Mouse (Mus musculus) CD4-positive, CD25-positive, alpha-beta regulatory T cell, adult 2 months (primary cell): ENCODE results near the gene Chd1.

Experiments used
- DNase-seq: peaks from one replicate; pipeline ENCODE4 v3.0.0-alpha.2; 2012; ENCODE audit warnings: low read depth, low spot score

Gene Chd1

GRCm38 (mm10) chr17:15704475-15705300 is at the start of gene Chd1:
Chd1 (plus strand) TSS chr17:15704967.
- DNase-seq = peak; percentile 96

- no peak for DNase-seq
Measured at GRCm38 (mm10) chr17:15656881-15657607, 47.7 kb upstream of the Chd1 start.

GRCm38 (mm10) chr17:15672870-15673269 is 31.9 kb upstream of the Chd1 start:
- no peak for DNase-seq

DNA sequence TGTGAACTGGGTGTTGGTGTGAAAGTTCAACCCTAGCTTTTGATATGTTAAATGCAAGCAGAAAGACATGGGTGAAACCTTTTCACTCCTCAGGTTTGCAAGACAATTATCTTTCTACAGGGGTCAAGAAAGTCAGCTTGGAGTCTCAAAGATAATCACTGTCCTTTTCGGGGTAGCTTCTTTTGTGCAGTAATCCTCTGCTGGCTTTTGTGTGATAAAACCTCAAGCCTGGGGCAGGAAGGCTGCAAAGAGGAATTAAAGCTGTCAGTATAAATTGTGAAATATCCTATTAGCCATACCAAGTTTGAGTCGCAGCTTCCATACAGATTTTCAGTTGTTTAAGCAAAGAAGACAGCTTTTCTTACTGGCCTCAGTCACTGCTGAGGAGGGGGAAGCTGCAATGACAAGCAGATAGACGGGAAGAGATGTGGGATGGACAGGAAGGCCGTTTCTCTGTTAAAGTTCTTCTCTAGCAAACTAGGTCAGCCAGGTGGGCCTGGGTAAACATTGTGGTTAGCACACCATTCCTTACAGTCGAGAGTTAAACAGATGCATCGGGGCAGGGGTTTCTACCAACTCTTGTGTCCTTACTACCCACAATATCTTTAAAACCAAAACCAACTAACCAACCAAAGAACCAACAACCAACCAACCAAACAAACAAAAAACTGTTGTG is 26.7 kb upstream of the Chd1 start:
- no peak for DNase-seq

DNA sequence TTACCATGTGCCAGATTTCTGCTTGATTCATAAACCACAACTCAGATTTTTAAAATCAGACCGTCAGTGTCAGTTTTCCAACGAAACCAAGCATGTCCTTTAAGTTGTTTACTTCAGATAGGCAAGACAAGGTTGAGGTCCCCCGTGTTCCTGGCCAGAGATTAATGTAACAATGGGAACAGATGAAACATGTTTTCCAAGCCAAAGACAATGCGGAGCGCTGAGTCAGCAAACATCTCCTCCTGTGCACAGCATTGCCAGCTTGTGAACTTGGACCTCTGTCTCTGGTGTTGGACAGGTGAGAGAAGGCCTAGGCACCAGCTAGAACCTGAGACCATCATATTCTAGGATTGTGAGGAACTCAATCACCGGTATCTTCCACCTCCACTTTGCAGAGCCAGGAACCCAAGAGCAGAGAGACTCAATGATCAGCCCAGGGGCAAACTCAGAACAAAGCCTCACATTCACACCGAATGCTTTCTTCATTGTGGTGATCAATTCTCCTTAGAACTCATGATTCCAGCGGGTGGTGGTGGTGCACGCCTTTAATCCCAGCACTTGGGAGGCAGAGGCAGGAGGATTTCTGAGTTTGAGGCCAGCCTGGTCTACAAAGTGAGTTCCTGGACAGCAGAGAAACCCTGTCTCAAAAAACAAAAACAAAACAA is 24.7 kb upstream of the Chd1 start:
- no peak for DNase-seq

DNA sequence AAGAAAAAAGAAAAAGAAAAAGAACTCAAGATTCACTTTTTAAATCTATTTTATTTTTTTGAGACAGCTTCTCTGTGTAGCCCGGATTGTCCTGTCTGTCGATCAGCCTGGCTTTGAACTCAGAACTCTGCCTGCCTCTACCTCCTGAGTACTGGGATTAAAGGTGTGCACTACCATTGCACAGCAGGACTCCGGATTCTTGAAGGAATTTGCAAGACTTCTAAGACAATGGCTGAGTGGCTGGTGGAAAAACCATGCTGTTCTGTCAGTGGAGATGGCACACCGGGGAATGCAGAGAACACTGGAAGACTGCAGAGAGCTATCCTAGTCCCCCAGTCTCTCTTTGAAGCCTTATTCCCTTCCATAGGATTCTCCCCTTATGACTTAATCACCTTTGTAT is 24.1 kb upstream of the Chd1 start:
- no peak for DNase-seq

DNA sequence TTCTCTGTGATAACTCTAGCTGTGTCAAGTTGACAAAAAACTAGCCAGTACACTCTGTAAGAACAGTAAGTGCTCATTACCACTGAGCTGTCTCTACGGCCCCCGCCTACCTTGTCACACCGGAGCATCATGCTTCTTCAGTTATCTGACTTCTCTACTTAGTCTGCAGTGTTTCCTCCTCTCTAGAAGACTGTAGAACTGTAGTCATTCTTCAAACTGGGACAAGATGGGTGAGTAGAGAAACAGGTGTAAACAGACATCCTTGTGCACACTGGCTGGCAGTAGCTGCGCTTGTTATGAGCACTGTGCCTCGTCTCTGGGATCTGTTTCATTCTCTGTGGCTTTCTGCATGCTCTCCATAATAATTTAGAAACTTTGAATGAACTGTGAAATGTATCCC is 18.4 kb upstream of the Chd1 start:
- no peak for DNase-seq

DNA sequence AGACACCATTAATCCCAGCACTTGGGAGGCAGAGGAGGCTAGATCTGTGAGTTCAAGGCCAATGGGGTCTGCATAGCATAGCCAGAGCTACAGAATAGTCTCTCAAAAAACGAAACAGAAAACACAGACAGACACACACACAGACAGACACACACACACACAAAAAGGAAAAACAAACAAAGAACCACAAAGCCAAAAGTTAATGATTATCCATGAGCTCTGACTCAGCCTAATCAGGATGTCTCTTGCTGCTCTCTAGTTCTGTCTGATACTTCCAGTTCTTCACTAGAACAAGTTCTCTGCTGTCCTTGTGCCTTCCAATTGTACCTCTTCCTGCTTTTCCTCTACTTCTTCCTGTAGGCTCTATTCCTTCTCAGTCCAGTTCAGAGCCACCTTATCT is 14.5 kb upstream of the Chd1 start:
- no peak for DNase-seq

DNA sequence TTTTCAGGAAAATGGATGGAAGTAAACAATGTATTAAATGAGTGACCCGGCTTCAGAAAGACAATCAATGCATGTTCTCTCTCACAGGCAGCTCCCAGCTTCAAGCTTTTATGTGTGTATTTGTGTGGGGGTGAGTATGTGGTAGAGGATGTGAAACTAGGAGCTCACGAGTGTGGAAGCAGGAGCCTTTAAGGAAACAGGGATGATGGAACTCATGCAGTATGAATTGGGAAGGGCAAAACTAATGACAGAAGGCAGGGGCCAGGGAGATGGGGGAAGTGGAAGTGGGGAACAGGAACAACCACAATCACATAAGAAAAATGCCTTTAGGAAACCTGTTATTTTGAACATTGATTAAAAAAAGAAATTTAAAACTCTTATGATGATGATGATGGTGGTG is 9.2 kb upstream of the Chd1 start:
- no peak for DNase-seq

GRCm38 (mm10) chr17:15698956-15699355 is 5.8 kb upstream of the Chd1 start:
- DNase-seq = no peak

DNA sequence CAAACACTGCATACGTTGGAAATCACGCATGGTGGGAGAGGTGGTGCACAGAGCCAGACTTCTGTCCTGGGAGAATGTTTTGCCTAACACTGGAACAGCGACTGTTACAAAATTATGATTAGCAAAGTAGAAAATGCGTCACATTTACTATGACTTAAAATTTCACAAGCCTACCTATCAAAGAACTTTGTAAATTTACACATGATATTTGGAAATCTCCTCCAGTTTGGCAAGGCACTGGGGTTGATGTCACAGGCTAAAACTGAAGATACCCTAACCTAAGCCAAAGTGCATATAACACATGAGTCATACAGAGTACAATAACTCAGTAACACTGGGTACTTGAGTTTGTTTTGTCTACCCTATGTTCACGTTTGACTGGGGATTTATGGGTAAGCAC is 3.3 kb upstream of the Chd1 start:
- DNase-seq = no peak

- no peak for DNase-seq
Measured at GRCm38 (mm10) chr17:15704158-15704474, 651 bp upstream of the Chd1 start.

DNA sequence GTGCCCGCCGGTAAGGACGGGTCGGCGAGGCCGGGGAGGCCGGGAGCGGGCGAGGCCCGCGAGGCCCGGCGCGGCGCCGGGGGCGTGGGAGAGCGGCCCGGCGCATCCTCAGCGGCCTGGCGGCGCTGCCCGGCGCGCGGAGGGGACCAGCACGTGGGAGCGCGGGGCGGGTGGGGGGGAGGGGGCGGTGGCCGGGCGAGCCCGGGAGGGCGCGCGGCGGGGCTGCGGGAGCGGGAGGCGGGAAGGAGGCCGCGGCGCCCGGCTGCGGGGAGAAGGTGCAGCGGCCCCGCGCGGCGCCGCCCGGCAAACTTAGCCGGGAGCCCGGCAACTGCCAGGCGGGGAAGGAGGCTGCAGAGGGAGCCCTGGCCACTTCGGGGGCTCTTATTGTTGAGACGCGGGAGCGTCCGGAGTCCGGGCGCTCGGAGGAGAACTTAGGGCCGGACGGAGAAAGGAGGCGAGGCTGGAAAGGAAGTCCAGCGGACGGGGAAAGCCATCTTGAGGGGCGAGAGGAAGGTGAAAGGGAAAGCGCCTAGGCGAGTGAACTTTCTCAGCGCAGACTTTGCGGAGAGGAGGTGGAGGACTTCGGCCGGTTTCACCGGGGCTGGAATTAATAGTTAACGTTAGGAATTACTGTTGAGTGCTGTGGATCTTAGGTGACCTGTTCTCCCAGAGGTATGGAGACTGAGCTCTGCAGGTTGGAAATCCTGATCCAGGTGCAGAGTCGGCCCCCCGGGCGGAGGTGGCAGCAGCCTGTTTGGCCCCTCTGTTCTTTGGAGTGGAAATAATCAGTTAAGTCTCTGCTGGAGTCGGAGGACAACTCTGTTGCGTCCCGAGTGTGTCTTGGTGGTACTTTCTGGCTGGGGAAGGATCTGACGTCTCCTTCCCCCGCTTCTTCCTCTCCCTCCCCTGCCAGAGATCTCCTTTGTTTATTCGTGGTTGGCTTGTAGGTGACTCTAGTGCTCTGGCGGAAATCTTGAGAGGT is 827 bp downstream of the Chd1 start:
- peak; percentile 87 for DNase-seq

- peak; percentile 12 for DNase-seq
Measured at GRCm38 (mm10) chr17:15714507-15714906, 9.7 kb downstream of the Chd1 start.

GRCm38 (mm10) chr17:15715013-15715902 is 10.5 kb downstream of the Chd1 start:
- peak; percentile 76 for DNase-seq

- no peak for DNase-seq
Measured at GRCm38 (mm10) chr17:15715940-15716339, 11.2 kb downstream of the Chd1 start.

DNA sequence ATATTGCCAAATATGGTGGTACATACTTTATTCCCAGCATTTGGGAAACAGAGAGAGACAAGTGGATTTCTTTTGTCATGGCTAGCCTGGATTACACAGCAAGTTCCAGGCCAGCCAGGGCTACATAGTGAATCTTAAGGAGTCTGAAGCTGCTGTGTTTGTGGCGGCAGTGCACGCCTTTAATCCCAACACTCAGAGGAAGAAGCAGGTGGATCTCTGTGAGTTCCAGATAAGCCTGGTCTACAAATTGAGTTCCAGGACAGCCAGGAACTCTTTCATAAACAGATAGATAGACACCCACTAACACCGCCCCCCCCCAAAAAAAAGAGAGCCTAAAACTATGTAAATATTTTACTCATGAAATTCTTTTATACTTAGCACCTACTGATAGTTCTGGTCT is 16.1 kb downstream of the Chd1 start:
- no peak for DNase-seq

GRCm38 (mm10) chr17:15723291-15723690 is 18.5 kb downstream of the Chd1 start:
- peak; percentile 29 for DNase-seq

- DNase-seq = peak; percentile 81
Measured at GRCm38 (mm10) chr17:15723866-15724475, 19.2 kb downstream of the Chd1 start.
